Mouse (Mus musculus) thymus, postnatal 4 days (tissue): ENCODE data around the gene Gga2.

Experiments used
- DNase-seq: peaks from one replicate; pipeline ENCODE4 v3.0.0; 2021

Gga2 gene

DNA sequence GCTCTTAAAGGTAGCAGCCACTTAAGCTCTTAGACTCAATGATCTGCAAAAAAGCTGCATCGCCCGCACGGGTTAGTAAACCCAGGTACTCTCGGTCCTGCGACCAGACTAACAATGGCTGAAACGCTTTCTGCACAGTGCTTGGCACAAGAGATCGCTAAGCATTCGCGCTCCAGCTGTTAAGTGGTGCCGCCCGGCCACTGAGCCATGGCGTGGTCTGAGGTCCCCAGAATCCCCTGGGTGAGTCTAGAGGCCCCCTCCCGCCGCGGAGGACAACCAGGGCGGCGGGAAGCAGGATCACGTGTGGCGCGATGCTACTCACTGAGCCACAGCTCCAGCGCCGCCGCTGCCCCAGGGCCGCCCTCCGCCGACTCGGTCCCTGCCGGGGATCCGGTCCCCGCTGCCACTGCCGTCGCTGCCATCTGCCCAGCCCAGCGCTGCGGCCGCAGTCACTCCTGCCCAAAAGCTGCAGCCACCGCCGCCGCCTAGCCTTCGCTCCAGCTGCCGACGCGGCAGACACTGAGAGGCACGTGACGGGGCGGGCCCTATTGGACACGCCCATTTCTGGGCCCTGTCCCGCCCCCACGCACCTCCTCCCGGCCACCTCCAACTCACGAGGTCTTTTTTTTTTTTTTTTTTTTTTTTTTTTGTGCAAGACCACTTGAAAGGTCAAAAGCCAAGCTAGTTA, at the start of gene Gga2:
Gga2 (minus strand) TSS at position 556 of the 688 bp plus-strand sequence.
- DNase-seq, result peak; percentile 91

DNA sequence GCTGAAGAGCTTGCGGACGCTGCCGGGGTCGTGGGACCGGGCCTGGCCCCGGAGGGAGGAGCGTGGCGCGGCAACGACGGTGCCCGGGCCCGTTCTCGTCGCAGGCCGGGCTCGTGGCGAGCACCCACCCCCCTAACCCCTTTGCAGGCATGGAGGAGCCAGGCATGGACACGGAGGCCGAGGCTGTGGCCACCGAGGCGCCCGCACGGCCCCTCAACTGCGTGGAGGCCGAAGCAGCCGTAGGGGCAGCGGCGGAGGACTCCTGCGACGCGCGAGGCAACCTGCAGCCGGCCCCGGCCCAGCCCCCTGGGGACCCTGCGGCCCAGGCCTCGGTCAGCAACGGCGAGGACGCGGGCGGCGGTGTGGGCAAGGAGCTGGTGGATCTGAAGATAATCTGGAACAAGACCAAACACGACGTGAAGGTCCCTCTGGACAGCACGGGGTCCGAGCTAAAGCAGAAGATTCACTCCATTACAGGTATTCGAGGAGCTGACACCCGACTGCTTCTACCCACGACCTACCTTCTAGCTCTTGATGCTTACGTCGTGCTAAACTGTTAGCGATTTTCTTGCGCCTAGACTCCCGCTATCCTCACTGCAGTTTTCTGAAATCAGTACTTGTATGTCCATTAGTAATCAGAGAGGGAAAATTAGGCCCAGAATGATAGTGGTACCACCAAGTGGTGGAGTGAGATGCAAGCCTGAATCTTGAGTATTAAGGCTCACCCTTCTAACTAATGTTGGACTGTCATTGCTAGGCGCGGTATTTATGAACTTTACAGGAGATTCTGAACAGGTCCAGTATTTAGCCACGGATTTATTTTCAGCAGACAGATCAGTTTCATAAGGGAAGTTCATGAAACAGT, 46.7 kb upstream of the Gga2 start:
- DNase-seq, result peak; percentile 57

DNA sequence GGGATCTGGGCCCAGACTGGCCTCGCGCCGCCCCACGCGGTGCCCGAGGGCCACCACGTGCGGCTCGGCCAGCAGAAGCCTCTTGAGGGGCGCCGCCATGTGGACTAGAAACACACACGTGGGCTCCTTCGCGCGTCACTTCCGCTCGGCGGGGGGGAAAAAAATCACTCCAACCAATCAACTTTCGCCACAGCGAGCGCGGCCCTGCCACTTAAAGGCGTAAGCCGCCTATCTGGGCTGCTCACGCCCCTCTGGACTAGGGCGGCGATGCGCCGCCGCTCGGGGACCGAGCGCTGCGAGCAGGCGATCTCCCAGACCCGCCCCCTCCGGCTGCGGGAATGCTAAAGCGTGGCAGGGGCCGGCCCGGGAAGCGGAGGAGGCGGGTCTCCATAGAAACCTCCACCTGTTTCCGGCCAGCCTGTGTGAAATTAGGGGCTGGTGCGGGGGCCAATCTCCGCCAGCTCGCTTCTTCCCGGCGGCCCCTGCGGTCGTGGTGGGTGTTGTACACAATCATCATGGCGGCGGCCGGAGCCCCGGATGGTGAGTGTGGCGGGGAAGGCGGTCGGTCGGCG, 46.0 kb upstream of the Gga2 start, which contains the start of the genes Ubfd1 and Ears2:
Ubfd1 (plus strand) TSS at position 231 of the 572 bp plus-strand sequence.
Ears2 (minus strand) TSS at position 319 of the 572 bp plus-strand sequence.
- peak; percentile 92 for DNase-seq

DNA sequence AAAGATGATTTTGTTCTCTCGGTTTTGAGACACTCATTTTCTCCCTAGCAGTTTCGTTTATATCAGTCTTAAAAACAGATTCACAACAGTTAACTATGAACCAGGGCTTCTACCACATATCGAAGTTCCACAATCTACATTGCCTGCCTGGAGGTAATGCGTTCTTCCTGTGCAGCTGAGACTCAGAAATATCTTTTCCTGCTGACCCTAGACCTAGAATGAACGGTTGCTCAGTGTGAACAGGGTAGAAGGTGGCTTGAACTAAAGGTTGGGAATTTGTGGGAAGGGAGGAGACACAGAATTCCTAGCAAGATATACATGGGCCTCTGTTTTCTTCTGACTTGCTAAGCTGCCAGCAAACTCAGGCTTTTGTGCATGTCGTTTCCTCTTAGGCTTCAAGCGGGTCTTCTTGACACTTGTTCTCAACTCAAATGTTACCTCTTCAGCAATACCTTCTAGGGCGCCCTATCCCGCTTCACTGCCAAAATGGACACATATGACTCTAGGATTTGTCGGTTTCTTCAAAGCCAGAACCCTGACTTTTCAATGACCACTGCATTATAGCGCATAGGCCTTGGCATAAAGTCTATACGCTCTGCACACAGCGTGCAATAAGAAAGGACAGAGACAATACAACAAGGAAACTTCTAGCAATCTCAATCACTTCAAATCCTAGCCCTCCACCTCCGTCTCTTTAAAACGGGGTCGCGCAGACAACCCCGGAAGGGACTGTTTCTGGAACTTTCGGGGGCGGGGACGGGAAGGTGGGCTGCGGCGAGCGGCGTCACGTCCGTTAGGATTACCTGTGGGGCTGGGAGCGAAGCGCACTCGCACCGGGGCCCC, 45.3 kb upstream of the Gga2 start:
- DNase-seq, result no peak

DNA sequence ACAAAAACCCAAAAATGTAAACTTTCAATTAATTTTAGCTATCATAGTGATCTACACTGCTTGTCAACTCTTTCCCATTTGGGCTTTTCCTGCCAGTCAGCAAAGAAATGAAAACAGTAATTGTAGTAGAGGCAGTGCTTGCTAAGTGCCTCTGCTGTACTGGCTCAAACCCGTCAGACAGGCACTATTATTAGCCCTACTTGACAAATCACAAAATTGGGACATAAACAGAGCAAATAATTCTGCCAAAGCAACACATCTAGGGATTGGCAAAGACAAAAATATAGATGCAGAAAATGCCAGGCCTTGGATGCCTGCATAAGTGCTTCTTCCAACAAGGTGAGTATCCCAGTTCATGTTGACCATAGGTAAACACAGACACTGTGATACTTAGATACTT, 44.6 kb upstream of the Gga2 start:
- no peak for DNase-seq

DNA sequence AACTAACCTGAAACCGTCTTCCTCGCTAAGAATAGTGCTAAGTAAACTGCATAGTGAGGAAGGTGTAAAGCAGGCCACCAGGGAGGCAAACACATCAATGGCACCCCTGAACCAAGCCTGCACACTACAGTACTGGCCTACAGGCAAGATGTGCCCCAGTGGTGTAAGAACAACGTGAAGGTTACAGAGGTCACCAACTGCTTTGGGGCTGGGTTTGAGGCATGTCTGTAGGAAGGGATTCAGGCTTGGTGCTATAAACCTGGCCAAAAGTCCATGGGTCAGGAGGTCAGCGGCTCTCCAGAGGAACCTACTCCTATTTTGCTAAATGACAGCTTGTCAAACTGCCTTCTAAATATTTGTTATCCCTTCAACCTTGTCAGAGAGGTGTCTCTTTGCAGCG, 35.6 kb upstream of the Gga2 start:
- no peak for DNase-seq

DNA sequence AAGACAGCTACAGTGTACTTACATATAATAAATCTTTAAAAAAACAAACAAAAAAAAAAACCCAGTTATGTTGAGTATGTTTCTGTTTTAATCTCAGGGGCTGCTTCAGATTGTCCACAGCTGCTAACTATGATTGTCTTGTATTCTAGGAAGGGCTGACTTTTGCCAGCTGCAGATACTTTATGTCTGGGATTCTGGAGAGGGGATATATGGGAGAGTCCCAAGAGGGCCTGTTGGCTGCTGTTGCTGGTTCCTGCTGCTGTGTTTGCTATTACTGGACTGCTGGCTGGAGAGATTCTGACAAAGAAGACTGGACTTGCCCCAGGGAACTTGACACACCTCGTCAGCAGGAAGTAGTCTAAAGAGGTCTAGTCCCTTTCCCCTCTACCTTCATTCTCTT, 29.8 kb upstream of the Gga2 start:
- DNase-seq, result no peak

DNA sequence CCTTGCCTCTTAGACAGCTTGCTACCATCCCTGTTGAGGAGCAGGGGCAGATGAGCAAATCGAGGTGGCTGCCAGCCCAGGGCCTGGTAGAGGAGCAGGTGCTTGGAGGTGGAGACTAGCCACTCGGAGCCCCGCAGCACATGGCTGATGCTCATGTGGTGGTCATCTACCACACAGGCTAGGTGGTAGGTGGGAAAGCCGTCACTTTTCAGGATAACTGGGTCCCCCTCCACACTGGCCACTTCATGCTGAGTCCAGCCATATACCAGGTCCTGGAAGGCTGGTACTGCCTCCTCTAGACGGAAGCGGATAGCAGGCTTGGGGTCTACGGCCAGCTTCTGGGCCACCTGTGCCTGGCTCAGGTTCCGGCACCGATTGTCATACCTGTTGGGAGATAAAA, 27.2 kb upstream of the Gga2 start:
- DNase-seq, result no peak

DNA sequence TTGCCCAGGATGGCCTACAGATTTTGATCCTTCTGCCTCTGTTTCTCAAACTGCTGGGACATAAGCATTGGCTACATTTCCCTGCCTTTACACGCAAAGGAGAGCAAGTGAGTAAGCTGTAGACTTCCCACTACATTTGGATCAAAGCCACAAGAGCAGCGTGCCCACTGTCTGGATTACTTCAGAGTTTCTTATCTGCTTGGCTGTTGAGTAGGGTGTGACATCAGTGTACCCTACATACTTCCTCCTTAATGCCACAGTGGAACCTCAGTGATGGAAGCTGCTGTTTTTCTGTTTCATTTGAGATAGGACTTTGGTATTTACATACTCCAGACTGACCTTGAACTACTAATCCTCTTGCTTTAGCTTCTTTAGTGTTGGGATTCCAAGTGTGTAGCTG, 25.8 kb upstream of the Gga2 start:
- DNase-seq, result no peak

DNA sequence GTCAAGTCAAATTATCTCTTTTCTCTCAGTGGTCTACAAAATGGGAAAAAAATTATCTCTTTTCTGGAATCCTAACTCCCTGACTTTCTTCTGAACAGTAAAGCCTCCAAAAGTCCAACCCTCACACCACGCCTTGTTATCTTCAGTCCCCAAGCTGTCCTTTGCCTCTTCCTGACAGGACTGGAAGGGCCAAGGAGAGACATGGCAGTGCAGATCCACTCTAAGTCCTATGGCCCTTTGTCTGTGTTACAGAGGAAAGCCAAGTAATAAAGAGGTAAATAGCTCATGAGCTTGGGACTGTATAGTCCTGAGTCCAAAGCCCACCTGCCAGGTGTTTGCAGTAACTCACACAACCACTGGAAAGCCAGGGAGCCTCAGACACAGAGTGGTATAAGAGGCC, 24.7 kb upstream of the Gga2 start:
- DNase-seq, result no peak

DNA sequence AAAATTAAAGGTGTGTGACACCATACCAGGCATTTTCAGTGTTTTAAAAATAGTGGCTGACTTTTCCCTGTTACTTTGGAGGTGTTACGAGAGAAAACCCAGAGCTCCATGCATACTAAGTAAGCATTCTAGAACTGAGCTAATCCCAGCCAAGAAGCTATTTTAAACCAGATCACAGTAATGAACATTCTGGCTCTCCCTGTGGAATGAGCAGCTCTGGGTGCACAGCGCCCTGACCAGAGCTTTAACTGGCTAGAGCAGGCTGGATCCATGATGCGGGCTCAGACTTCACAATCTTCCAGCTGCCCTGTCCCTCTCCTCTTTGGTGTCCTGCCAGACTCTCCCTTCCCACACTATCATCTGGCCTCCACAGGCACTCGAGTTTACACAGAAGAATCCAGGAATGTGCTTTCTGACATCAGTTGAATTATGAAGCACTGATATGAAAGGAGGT, 24.2 kb upstream of the Gga2 start:
- DNase-seq, result no peak

DNA sequence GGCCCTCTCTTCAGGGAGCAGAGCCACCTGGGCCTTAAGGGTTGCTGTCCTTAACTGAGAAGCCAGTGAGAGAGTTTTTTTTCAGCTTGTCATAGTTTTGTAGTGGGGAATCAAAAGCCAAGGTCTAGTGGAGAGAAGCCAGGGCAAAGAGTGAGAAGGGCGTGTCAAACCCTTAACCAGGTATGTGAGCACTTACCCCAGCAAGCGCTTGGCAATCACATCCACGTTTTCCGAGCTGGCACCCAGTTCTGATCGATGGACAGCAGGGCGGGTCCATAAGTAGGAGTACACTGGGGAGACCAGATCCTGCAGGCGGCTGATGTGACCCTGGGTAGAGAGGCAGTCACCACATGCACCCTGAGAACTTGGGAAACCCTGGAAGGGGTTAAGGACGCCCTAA, 23.1 kb upstream of the Gga2 start:
- no peak for DNase-seq

DNA sequence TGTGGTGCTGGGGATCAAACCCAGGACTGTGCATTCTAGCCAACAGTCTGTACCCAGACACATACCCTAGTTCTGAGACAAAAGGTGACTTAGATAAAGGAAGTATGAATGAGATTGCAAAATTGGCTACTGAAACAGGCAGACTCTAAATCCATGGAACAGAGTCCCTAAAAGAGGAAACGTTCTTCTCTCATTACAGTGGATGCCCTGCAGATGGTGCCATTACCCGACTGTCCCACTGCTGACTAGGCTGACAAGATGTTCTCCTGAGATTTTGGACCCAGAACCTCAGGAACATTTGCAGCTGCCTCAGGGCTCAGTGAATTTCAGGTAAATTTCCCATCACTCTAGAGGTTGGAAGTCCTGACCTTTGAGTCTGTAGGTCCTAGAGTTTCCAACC, 13.3 kb upstream of the Gga2 start:
- DNase-seq, result no peak

DNA sequence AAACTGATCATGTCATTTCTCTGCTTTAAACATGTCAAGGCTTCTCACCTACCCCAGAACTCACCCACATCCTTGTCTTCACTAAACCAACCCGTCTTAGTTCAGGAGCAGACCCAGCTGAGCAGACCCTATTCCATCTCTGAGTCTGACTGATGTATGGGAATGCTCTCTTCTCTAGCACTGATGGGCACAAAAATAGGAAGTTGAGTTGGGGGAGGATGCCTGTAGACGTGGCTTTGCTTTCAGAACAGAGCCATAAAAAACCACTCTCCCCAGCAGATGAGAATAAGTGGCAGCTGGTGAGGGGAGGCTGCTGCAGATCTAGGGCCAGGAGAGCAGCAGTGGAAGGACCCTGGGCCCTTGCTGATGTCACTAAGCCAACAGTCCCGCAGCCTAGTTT, 12.3 kb upstream of the Gga2 start:
- DNase-seq, result no peak

DNA sequence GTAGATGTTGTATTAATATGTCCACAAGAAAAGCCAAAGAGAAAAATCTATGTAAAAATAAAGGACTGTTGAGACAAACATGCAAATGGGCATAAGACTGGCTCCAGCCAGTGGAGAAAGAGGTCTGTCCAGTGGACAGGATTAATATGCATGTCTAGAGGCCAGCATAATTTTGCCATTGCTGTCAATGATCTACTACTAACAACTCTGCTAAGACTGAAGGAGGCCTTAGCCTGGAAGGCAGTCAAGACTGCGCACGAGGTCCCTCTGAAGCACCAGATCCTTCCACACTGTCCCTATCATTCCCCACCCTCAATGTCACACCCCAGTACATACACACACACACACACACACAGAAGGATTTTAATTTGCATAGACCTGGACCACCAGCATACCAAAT, 1.1 kb upstream of the Gga2 start:
- DNase-seq, result no peak

DNA sequence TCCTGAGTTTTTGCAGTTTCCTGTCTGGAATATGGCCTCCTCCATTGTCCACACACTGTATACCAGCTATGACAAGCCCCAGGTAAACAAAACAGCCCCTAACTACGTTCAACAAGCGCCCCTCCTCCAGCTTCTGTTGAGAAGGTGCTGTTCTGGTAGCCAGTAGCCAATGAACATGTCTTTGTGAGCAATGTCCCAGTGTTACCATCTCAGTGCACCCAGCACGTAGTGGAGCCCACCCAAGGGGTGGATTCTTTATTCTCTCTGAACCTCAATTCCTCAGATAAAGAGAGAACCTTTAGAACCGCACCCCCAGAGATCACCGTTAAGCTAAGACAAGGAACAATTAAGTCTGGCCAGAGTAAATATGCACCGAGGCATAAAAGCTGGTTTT, 752 bp downstream of the Gga2 start:
- DNase-seq, result no peak

DNA sequence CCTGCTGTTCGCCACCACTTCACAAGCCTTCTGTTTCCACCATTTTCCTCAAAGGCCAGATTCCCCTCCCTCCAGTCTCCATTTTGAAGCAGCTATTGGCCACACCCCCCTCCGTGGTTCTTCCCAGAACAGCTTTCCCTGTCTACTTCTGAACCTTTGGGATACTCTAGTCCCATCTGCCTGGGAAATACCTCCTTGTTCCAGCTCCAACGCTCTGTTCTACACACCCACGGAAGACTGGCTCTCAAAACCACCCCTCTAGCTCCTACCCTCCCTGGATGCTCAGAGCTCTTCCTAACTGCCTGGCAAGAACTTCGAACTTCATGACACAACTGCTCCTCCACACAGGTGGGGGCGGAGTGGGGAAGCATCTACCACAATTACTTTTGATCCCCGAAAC, 2.0 kb downstream of the Gga2 start:
- no peak for DNase-seq

DNA sequence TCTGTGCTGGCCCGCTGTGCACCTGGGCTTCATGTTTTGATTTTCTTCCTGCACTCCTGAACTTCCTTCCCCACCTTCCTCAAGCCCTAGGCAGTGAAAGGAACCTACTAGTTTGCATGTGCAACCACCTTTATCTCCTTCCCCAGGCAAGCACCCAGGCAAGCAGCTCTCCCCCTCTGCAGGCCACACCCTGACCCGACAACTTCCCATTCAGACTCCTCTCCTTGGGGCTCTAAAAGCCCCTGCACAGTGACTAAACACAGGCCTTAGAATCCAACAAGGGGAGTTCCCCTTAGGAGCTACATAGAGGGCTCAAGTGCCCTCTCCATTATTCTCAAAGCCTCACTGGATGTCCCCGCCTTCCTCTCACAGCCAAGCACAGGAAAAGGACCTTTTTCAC, 2.8 kb downstream of the Gga2 start:
- no peak for DNase-seq

DNA sequence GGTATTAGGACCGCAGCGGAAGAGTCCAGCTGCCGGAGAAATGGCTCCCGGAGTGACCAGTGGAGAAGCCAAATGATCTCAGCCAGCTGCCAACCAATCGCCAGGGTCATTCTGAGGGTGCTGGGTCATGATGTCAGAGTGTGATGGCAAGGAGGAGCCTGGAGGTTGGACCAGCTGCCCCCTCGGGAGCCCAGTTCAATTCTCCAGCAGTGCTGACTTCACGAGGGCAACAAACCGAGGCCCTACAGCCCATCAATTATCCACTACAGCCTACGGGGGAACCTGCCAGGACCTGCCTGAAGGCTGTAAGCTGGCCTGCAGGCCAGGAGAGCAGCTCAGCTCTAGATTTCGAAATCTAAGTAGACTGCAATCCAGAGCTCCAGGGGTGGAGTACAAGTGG, 5.3 kb downstream of the Gga2 start:
- DNase-seq, result no peak

DNA sequence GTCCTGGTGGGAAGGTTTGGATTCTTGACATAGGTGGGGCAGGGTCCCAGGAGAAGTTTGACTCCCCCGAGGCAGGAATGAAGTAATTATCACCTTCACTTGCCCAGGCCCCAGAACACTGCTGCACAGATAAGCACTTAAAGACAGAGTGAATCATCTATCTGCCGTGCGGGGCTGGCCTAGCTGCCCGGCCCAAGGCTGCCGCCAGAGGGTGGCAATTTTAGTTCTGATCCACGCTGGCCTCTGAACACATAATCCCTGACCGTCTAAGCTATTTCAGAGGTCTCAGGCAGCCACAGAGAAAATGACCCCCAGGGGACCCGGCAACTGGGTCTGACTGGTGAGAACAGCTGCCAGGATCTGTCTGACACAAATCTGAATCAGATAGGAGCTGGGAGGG, 5.9 kb downstream of the Gga2 start:
- DNase-seq, result no peak

DNA sequence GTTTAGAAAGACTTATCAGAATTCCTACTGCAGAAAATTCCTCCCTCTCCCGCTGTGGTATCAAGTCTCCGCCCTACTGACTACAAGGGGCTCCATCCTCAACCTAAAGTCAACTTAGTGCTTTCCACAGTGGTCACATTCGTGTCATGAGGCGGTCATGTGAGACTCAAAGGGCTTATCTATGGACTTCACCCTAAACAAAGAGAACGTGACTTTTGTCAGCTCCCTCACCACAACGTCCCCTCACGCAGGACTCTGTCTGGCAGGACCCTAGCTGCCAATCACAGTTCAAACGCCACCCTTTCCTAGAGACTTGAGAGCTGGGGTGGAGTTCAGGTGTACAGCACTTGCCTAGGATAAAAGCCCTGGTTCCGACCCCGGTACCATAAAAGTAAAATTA, 8.1 kb downstream of the Gga2 start:
- DNase-seq, result no peak

DNA sequence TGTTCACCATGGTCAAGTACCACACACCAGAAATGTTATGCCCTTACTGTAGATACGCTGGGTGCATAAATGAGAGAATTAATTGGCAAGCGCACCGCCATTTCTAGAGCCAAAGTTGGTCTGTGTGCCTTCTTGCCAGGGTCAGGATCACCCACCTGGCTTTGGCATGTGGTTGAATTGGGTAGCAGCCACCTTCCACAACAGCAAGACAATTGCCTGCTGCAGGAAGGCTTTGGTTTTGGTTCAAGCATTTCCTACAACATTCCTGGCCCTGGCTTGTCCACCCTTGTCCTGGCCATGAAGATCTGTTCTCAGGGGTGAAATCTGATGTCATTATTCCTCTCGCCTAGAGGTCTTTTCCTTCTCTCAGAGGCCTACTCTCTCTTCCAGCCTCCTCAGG, 8.7 kb downstream of the Gga2 start:
- DNase-seq, result no peak

DNA sequence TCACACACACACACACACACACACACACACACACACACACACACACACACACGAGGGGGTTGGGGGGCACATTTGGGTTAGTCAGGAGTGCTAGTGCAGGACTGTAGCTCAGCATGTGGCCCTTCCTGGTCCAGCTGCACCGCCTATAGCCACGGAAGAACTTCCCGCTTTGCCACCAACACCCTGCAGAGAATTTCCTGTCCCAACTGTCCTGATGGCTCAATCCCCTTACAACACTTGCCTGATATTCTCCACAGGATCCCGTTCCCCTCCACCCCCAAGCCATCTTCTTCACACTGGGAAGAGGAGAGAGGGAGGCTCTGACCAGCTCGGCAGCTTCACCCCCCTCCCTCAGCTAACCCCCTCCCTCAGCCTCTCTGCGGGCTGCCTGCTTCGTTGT, 20.6 kb downstream of the Gga2 start:
- no peak for DNase-seq
